Mouse (Mus musculus): ENCODE measurements around the gene Lsm11. TPM values are rescaled to one million over a fixed set of nuclear protein-coding genes. Genes with fewer than 3 reads are reported as not detected.
A peak's percentile ranks its signal among the peaks of the same experiment; 100 is the strongest.
"Not testable (repeated sequence)": the region's sequence is repeated elsewhere in the genome, so short reads cannot be mapped to it uniquely, and the experiment has no call there.

Lsm11 gene
- polyA plus RNA-seq, 1 experiment from 2014 or later = 11.0 TPM

GRCm38 (mm10) chr11:45881026-45881682 is 63.6 kb downstream of the Lsm11 start:
- Histone ChIP-seq H3K27ac (0 out of 2 replicates have a peak overlapping the region, but pooled peaks have one; percentile 46), H3K36me3 (peaks cover 12% of the 10 kb centered on the region; the same call in 1 of the 2 replicates), H3K27me3 (no peaks in the 10 kb centered on the region), H3K9me3 (no peaks in the 10 kb centered on the region), H3K4me2 (replicated peaks) (no peak overlapping the region), H3K4me3 (no peak overlapping the region), H3K4me1 (peaks cover 24% of the 10 kb centered on the region), H3K9ac (no peak overlapping the region)
- no peak for ATAC-seq (ENCODE audit: insufficient number of reproducible peaks, insufficient read depth, low FRiP score, low TSS enrichment)
- WGBS = 54% methylated on average over 6 of the region's 6 CpGs

DNA sequence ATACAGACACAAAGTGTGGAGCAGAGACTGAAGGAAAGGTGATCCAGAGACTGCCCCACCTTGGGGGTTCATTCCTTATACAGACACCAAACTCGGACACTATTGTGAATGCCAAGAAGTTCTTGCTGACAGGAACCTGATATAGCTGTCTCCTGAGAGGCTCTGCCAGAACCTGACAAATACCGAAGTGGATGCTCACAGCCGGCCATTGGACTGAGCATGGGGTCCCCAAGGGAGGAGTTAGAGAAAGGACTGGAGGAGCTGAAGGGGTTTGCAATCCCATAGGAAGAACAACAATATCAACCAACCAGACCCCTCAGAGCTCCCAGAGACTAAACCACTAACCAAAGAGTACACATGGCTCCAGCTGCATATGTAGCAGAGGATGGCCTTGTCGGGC is 65.4 kb downstream of the Lsm11 start:
- not testable (repeated sequence) for H3K27me3 ChIP-seq; H3K27ac ChIP-seq; H3K9me3 ChIP-seq; H3K4me3 ChIP-seq; ATAC-seq (ENCODE audit: insufficient number of reproducible peaks, insufficient read depth, low FRiP score, low TSS enrichment); H3K36me3 ChIP-seq; H3K9ac ChIP-seq; H3K4me2 ChIP-seq (replicated peaks)
- WGBS = 75% methylated on average over 4 of the region's 4 CpGs
- H3K4me1 ChIP-seq = peaks cover 24% of the 10 kb centered on the region

Other genes with a start within 250 kb of the Lsm11 start
- gene Clint1, start 92.9 kb downstream of the Lsm11 start, polyA plus RNA-seq (2016; fragmentation: Nextera tagmentation; extraction: Ambion mirVana) = 99.5 and 100 TPM in 2 replicates
- gene Thg1l, start 10.6 kb upstream of the Lsm11 start, polyA plus RNA-seq (2016; fragmentation: Nextera tagmentation; extraction: Ambion mirVana) = 12.8 and 13.5 TPM in 2 replicates
- 0.33 and 0.43 TPM in 2 replicates for gene Sox30, start 35.4 kb upstream of the Lsm11 start, polyA plus RNA-seq (2016; fragmentation: Nextera tagmentation; extraction: Ambion mirVana)
- gene Gm12166, start 107.4 kb upstream of the Lsm11 start, polyA plus RNA-seq (2016; fragmentation: Nextera tagmentation; extraction: Ambion mirVana) = 4.1 and 4.2 TPM in 2 replicates
- 18.5 and 18.9 TPM in 2 replicates for gene Adam19, start 111.1 kb upstream of the Lsm11 start, polyA plus RNA-seq (2016; fragmentation: Nextera tagmentation; extraction: Ambion mirVana)
- 0.43 and 0.79 TPM in 2 replicates for gene Nipal4, start 221.6 kb upstream of the Lsm11 start, polyA plus RNA-seq (2016; fragmentation: Nextera tagmentation; extraction: Ambion mirVana)

Measured in embryonic facial prominence, embryonic 12.5 days (tissue).